In the genomic region with DNA sequence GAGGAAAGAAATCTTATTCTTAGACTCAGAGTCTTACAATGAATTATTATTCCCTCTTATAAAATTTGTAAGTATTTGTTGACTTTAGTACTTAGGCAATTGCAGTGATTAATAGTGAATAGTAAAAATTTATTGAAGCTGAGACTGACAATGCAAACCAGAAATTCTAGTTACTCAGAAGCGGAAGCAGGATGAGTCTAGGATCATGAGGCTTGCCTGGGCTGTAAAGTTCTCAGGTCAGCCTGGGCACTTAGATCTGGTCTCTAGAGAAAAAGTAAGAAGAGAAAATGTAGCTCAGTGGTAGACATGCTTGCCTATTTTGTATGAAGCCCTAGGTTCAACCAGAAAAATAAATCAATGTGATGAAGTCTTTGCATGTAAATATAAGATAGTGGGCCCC, we compare ENCODE assay signal across 25 mouse cellular contexts. TPM values are rescaled to one million over a fixed set of nuclear protein-coding genes. Genes with fewer than 3 reads are reported as not detected.
"Had no signal": no experiment of that assay in that cellular context is flagged by ENCODE, and none has a peak within 500 bp of the region (broad histone marks: within the 10 kb centered on the region; RNA-seq: fewer than 3 reads in every experiment).

No protein-coding gene starts in this region.

- H3K27ac ChIP-seq: heart, embryonic 10.5 days; hindbrain, embryonic 13.5 days; hindbrain, embryonic 15.5 days; hindbrain, postnatal 0 days; layer of hippocampus, adult 2 months; left cerebral cortex, adult 2 months; limb, embryonic 10.5 days; limb, embryonic 12.5 days; liver, embryonic 13.5 days; liver, embryonic 15.5 days had no signal

- H3K36me3 ChIP-seq: hindbrain, embryonic 13.5 days; hindbrain, embryonic 15.5 days had no signal

- H3K27me3 ChIP-seq: heart, embryonic 12.5 days; hindbrain, embryonic 13.5 days; hindbrain, embryonic 15.5 days; limb, embryonic 12.5 days; liver, embryonic 13.5 days; liver, embryonic 15.5 days had no signal

- H3K4me2 ChIP-seq: heart, embryonic 12.5 days; hindbrain, embryonic 13.5 days; hindbrain, embryonic 15.5 days; limb, embryonic 12.5 days; liver, embryonic 11.5 days; liver, embryonic 13.5 days; liver, embryonic 15.5 days had no signal

- H3K9ac ChIP-seq: forebrain, postnatal 0 days; heart, embryonic 12.5 days; hindbrain, embryonic 13.5 days; hindbrain, embryonic 15.5 days; limb, embryonic 12.5 days; liver, embryonic 13.5 days; liver, embryonic 15.5 days had no signal

- ATAC-seq: forebrain, postnatal 0 days; hindbrain, postnatal 0 days had no signal

- H3K9me3 ChIP-seq: heart, embryonic 10.5 days; heart, embryonic 12.5 days; hindbrain, embryonic 13.5 days; hindbrain, embryonic 15.5 days; limb, embryonic 10.5 days; limb, embryonic 12.5 days; liver, embryonic 13.5 days; liver, embryonic 15.5 days had no signal

- H3K4me1 ChIP-seq: hindbrain, embryonic 13.5 days; hindbrain, embryonic 15.5 days; limb, embryonic 10.5 days; limb, embryonic 12.5 days had no signal

- H3K4me3 ChIP-seq: heart, embryonic 10.5 days; heart, embryonic 12.5 days; hindbrain, embryonic 13.5 days; hindbrain, embryonic 15.5 days; layer of hippocampus, adult 2 months; left cerebral cortex, adult 2 months; limb, embryonic 10.5 days; limb, embryonic 12.5 days; liver, embryonic 13.5 days; liver, embryonic 15.5 days had no signal

- DNase-seq: forebrain, postnatal 0 days; gastrocnemius, postnatal 14 days; gastrocnemius, postnatal 36 days; heart, adult 18-20 months; heart, postnatal 10 days; heart, postnatal 36 days; kidney, adult 18-20 months; kidney, adult 8-10 months; kidney, postnatal 10 days; kidney, postnatal 25 days; kidney, postnatal 4 days; liver; liver, embryonic 13.5 days had no signal

RNA-seq across cellular contexts. Expression of gene Nudt17, which starts 47.6 kb away (rescaled TPM):
- total RNA-seq: hematopoietic stem cell, adult 5-6 weeks had no signal
